Mouse (Mus musculus) bone marrow, adult 2 months (tissue): ENCODE measurements around the gene Pip4k2b.

Experiments
- CTCF ChIP-seq: fragments of 200-500 bp; IDR thresholded peaks from 2 replicates; pipeline ENCODE4 v1.5.1; 2011; ENCODE audit warnings: low read length, control low read depth; ENCODE audit not compliant: control insufficient read depth, insufficient read depth
- POLR2A ChIP-seq: fragments of 200-500 bp; IDR thresholded peaks from 2 replicates; pipeline ENCODE4 v1.6.1; 2011; ENCODE audit warnings: low read depth, mild to moderate bottlenecking, control low read depth, low read length, borderline replicate concordance; ENCODE audit not compliant: control insufficient read depth

- no peak for TF ChIP-seq POLR2A
- TF ChIP-seq CTCF = 0 out of 2 replicates have a peak, but pooled peaks have one; percentile 3
Observed at GRCm38 (mm10) chr11:97777129-97777529, 32.6 kb upstream of the Pip4k2b start.
